Mouse (Mus musculus) forebrain, embryonic 15.5 days (tissue): ENCODE measurements around the gene Gstz1. TPM values are rescaled to one million over a fixed set of nuclear protein-coding genes. Genes with fewer than 3 reads are reported as not detected.
A peak's percentile ranks its signal among the peaks of the same experiment; 100 is the strongest.
"Not testable (repeated sequence)": the region's sequence is repeated elsewhere in the genome, so short reads cannot be mapped to it uniquely, and the experiment has no call there.

Source experiments
- ATAC-seq: fragments of 200-750 bp; cut with Nextera tagmentation; replicated peaks from 2 replicates; pipeline ENCODE4 v1.8.0; 2017; ENCODE audit warnings: mild to moderate bottlenecking, moderate TSS enrichment, moderate library complexity
- H3K27ac ChIP-seq: fragments of 300-500 bp; sonication (generic); replicated peaks from 2 replicates; pipeline ENCODE4 v1.5.1; 2015; ENCODE audit warnings: mild to moderate bottlenecking, inconsistent platforms
- H3K27me3 ChIP-seq: fragments of 300-500 bp; sonication (generic); 2 replicates; pipeline ENCODE4 v1.6.1; 2015; ENCODE audit warnings: inconsistent platforms
- H3K36me3 ChIP-seq: fragments of 300-500 bp; sonication (generic); 2 replicates; pipeline ENCODE4 v1.6.1; 2015; ENCODE audit warnings: mild to moderate bottlenecking, inconsistent platforms
- H3K4me1 ChIP-seq: fragments of 300-500 bp; sonication (generic); 2 replicates; pipeline ENCODE4 v1.6.1; 2015; ENCODE audit warnings: inconsistent platforms
- H3K4me2 ChIP-seq: fragments of 300-500 bp; sonication (generic); replicated peaks from 2 replicates; pipeline ENCODE4 v1.6.1; 2015; ENCODE audit warnings: mild to moderate bottlenecking, inconsistent platforms
- H3K4me3 ChIP-seq: fragments of 300-500 bp; sonication (generic); 2 replicates; pipeline ENCODE4 v1.5.1; 2015; ENCODE audit warnings: mild to moderate bottlenecking, inconsistent platforms
- H3K9ac ChIP-seq: fragments of 300-500 bp; sonication (generic); replicated peaks from 2 replicates; pipeline ENCODE4 v1.6.1; 2015; ENCODE audit warnings: mild to moderate bottlenecking, inconsistent platforms
- H3K9me3 ChIP-seq: fragments of 300-500 bp; sonication (generic); 2 replicates; pipeline ENCODE4 v1.6.1; 2016; ENCODE audit warnings: inconsistent platforms
- WGBS: fragments of 180-500 bp; shearing (Covaris S2); methylation state at CpG from one replicate; pipeline ENCODE4 v1.1.7; 2015; ENCODE audit warnings: mixed read lengths; 5-methylcytosine and 5-hydroxymethylcytosine counted together
- polyA plus RNA-seq: library from polyadenylated mRNA; unstranded; fragments of >200 nt; fragmentation: Nextera tagmentation; extraction: Ambion mirVana; gene quantifications from 2 replicates; pipeline ENCODE4 v1.2.1, GENCODE M21; 2015

Gene Gstz1
- polyA plus RNA-seq, 1 experiment from 2014 or later: 26.8 TPM

DNA sequence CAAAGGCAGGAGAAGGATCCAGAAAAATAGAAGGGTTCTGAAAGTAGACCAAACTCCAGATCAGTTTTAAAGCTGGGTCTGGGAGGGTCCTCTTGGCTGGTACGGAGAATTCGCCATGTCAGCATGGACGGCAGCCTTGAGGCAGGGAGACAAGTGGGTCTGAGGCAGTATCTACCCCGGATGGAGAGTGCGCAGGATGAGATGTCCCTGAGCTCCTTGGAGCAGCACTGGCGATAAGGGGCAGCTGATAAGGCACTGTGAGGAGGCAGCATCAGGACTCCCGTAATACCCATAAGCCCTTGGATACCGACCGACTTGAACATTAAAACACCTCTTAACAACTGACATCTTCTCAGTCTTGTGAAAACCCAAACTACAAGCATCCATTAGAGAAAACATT lies 14.2 kb upstream of the Gstz1 start:
- H3K4me2 ChIP-seq: no peak overlapping the region
- H3K36me3 ChIP-seq: peaks cover 12% of the 10 kb centered on the region; the same call in 1 of the 2 replicates
- no peaks in the 10 kb centered on the region for H3K27me3 ChIP-seq
- H3K27ac ChIP-seq: no peak overlapping the region
- H3K4me3 ChIP-seq: no peak overlapping the region
- WGBS: 96% methylated on average over 9 of the region's 9 CpGs
- no peaks in the 10 kb centered on the region for H3K9me3 ChIP-seq
- no peak for ATAC-seq
- no peak overlapping the region for H3K9ac ChIP-seq
- 0 out of 2 replicates have a peak, but pooled peaks cover 1% of the 10 kb centered on the region for H3K4me1 ChIP-seq

DNA sequence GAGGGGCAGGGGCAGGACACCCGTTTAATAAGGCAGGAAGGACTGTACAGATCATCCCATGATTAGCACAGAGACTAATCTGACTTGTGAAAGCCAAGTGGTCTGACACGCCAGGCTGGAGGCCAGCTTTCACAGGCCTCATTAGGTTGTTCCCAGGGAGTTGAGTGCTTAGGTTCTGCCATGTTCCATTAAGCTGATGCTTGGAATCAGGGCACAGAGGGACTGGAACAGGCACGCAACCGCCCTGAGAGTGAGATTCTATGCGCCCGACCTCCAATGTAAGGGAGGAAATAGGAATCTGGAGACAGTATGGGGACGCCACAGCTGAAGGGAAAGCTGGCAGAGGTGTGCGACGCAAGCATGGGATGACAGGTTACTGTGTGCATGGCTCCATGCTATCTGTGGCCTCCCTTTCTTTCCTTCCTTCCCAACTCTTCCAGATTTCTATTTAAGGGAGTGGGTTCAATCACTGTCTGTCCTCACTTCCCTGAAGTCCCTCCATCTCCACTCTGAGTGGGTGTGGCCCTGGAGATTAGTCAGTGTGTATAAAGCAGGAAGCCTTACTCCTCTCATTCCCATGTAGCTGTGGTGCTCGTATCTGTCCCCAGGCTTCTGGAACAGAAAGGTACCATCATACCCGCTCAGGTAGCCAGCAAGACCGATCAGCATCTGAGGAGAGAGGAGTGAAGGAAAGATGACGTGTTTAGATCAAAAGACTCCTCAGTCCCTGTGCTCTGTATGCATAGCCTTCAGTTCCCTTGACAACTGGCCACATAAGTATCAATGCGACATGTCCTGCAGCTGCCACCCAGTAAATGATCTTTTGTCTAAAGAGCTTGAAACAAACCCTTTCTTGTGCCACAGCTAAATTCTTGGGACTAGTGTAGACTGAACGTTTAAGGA lies 9.3 kb upstream of the Gstz1 start:
- Histone ChIP-seq H3K4me2 (no peak overlapping the region), H3K36me3 (no peaks in the 10 kb centered on the region), H3K4me1 (0 out of 2 replicates have a peak, but pooled peaks cover 4% of the 10 kb centered on the region), H3K9me3 (no peaks in the 10 kb centered on the region), H3K27ac (peak overlapping the region; percentile 6), H3K9ac (no peak overlapping the region), H3K4me3 (no peak overlapping the region), H3K27me3 (no peaks in the 10 kb centered on the region)
- ATAC-seq: 0 out of 2 replicates have a peak, but pooled peaks have one; percentile 57
- 67% methylated on average over 15 of the region's 15 CpGs for WGBS

DNA sequence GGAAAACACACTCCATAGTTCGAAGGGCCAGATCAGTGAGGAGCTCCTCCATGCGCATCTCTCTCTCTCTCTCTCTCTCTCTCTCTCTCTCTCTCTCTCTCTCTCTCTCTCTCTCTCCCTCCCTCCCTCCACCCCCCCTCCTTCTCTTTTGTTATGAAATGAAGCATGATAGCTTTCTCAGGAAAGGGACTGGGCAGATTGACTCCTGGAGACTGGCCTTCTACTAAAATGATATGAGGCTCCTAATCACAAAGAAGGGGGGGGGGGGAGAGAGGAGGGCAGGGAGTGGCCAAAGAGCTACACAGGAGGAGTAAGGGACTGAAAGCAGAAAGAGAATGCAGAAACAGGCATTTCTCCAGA lies 8.6 kb upstream of the Gstz1 start:
- no peaks in the 10 kb centered on the region for H3K36me3 ChIP-seq
- H3K4me2 ChIP-seq: no peak overlapping the region
- no peaks in the 10 kb centered on the region for H3K9me3 ChIP-seq
- WGBS: 21% methylated on average over 2 of the region's 2 CpGs
- H3K4me1 ChIP-seq: 0 out of 2 replicates have a peak, but pooled peaks cover 4% of the 10 kb centered on the region
- no peak for ATAC-seq
- no peak overlapping the region for H3K9ac ChIP-seq
- no peaks in the 10 kb centered on the region for H3K27me3 ChIP-seq
- H3K27ac ChIP-seq: peak overlapping the region; percentile 6
- H3K4me3 ChIP-seq: no peak overlapping the region

DNA sequence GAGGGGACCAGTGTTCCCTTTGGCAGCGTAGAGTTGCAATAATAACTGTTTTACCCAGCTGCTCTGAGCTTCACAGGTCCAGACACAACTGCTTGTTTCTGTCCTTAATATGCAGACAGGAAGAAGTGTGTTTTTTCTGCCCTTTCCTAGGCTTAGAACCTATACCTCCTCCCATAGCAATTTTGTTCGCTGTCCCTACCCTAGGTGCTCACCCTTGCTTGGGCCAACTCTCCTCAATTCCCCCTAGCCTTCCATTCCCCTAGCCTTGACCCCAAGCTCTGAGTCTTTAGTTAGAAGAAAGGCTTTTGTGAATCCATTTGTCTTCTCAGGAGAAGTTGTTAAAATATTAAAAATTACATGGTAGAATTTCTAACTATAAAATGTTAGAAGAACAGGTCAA lies 8.2 kb upstream of the Gstz1 start:
- no peaks in the 10 kb centered on the region for H3K36me3 ChIP-seq
- H3K9me3 ChIP-seq: no peaks in the 10 kb centered on the region
- no peak overlapping the region for H3K9ac ChIP-seq
- 0 out of 2 replicates have a peak, but pooled peaks cover 4% of the 10 kb centered on the region for H3K4me1 ChIP-seq
- no peak for ATAC-seq
- no peak overlapping the region for H3K4me2 ChIP-seq
- H3K4me3 ChIP-seq: no peak overlapping the region
- H3K27me3 ChIP-seq: no peaks in the 10 kb centered on the region
- 0 out of 2 replicates have a peak overlapping the region, but pooled peaks have one; percentile 52 for H3K27ac ChIP-seq
- 48% methylated on average over 2 of the region's 2 CpGs for WGBS

DNA sequence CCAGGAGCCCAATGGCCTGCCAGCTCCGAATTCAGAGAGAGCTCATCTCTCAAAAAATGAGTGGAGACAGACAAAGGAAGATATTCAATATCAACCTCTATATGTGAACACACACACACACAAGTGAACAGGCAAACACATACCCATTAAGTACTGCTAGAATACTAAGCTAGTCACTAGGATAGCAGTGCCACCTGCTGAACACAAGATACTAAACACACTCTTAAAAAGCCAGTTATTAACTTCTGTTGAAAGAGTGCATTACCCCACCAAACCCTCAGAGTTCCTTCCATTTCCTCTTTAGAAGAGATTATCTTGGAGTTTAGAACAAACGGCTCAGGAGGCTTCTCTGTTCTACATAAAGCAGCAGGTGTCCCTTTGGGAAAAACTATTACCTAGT lies 4.8 kb upstream of the Gstz1 start:
- Histone ChIP-seq H3K9me3 (no peaks in the 10 kb centered on the region), H3K4me2 (no peak overlapping the region), H3K4me3 (no peak overlapping the region), H3K27ac (no peak overlapping the region), H3K4me1 (peaks cover 18% of the 10 kb centered on the region), H3K36me3 (no peaks in the 10 kb centered on the region), H3K27me3 (no peaks in the 10 kb centered on the region), H3K9ac (no peak overlapping the region)
- 79% methylated on average over 2 of the region's 2 CpGs for WGBS
- ATAC-seq: no peak

DNA sequence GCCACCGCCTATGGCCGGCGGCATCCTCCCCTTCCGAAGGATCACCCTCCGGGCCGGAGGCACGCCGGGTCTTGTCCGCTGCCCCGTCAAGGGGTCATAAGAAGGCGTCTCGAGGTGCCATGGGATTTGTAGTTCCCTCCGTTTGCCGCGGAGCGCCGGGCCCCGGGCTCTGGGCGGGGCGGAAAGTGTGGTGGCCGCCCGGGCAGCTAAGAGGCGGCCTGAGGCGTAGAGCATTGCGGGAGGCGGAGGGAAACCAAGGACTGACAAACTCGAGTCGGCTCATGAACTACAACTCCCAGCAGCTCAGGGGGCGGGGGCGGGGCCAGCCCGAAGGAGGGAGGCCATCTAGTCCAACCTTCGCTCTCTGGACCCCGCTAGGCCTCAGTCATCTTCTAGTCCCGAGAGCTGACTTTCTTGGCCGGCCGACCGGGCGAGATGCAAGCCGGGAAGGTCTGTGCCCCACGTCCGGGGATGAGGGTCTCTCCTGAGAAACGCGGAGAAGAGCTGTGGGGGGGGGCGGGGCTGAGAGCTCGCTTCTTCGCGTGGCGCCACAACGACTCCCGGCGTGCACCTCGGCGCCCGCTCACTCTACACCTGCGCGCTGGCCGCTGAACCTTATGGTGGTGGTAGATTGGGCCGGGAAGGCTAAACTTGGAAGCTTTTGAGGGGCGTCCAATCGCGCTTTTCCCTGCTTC lies 577 bp downstream of the Gstz1 start, which contains the start of gene Pomt2:
TSS of gene Pomt2 (minus strand) at position 574 of the 695 bp plus-strand sequence.
- ATAC-seq: peak; percentile 97
- peak within 1 kb of the TSS; percentile 67 for H3K4me2 ChIP-seq
- peak within 1 kb of the TSS; percentile 82 for H3K4me3 ChIP-seq
- H3K4me1 ChIP-seq: peaks cover 22% of the 10 kb centered on the region
- H3K27ac ChIP-seq: peak within 1 kb of the TSS; percentile 97
- peak within 1 kb of the TSS; percentile 86 for H3K9ac ChIP-seq
- H3K27me3 ChIP-seq: no peaks in the 10 kb centered on the region
- H3K9me3 ChIP-seq: no peaks in the 10 kb centered on the region
- H3K36me3 ChIP-seq: no peaks in the 10 kb centered on the region
- WGBS: under 1% methylated on average over 61 of the region's 61 CpGs

DNA sequence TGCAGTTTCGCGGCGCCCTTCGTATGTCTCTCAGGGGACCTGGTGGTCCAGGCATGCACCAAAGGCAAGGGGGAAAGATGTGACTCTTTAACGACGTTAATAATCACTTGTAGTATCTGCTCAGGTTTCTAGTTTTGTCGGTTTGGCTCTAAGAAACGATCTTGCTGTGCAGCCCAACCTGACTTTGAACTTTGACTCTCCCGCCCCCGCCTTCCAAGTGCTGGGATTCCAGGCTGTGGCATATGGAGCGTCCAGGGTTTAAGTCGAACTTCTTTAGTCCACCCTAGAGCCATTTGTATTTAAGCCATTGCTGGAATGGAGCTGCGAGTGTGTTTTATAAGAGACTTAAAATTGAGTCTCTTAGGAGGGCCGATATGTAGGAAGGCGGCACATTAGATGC lies 1.2 kb downstream of the Gstz1 start:
- Histone ChIP-seq H3K4me1 (peaks cover 22% of the 10 kb centered on the region), H3K27ac (peak overlapping the region; percentile 97), H3K27me3 (no peaks in the 10 kb centered on the region), H3K4me2 (peak overlapping the region; percentile 67), H3K36me3 (no peaks in the 10 kb centered on the region), H3K9me3 (no peaks in the 10 kb centered on the region), H3K9ac (peak overlapping the region; percentile 86), H3K4me3 (peak overlapping the region; percentile 82)
- no peak for ATAC-seq
- WGBS: 12% methylated on average over 15 of the region's 15 CpGs

DNA sequence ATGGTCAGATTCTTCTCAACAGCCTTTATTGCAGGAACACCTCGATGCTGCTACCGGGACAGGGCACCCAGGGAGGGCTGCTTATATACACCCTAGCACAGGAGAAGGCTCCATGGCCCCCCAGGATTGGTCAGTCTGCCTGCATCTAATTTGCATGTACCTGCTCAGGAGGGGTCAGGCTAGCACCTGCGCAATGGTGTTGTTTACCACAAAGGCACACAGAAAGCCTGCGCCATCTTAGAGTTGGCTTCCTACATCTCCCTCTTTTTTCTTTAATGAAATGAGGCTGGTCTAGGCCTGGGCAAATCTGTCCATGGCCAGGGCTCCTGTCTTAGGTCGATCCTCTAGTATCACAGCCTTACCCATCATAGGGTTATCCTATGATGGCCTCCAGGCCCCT lies 2.5 kb downstream of the Gstz1 start:
- H3K4me1 ChIP-seq: peaks cover 22% of the 10 kb centered on the region
- no peaks in the 10 kb centered on the region for H3K36me3 ChIP-seq
- H3K27ac ChIP-seq: no peak overlapping the region
- no peaks in the 10 kb centered on the region for H3K9me3 ChIP-seq
- ATAC-seq: no peak
- H3K27me3 ChIP-seq: no peaks in the 10 kb centered on the region
- WGBS: 99% methylated on average over 5 of the region's 5 CpGs
- H3K4me2 ChIP-seq: no peak overlapping the region
- no peak overlapping the region for H3K4me3 ChIP-seq
- no peak overlapping the region for H3K9ac ChIP-seq

DNA sequence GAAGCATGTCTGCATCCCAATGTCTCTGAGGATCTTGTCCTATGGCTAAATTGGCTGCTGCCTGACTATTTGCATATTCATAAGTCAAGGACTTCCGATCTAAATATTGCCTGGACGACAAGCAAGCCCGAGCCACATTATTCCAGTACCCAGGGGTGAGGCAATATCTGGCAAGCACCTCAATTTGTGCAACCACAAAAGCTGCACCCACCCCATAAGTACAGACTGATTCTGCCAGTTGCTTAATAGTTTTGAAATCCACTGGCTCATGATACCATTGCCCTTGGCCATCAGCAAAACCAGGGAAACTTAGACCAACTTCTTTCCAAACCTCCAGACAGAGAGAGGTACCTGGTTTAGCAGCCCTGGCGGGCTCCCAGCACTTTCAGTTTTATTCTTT lies 7.5 kb downstream of the Gstz1 start:
- not testable (repeated sequence) for H3K27ac ChIP-seq, H3K4me3 ChIP-seq, H3K4me2 ChIP-seq, H3K36me3 ChIP-seq, H3K9ac ChIP-seq, ATAC-seq, H3K9me3 ChIP-seq, H3K27me3 ChIP-seq, H3K4me1 ChIP-seq
- WGBS: 86% methylated on average over 4 of the region's 4 CpGs

DNA sequence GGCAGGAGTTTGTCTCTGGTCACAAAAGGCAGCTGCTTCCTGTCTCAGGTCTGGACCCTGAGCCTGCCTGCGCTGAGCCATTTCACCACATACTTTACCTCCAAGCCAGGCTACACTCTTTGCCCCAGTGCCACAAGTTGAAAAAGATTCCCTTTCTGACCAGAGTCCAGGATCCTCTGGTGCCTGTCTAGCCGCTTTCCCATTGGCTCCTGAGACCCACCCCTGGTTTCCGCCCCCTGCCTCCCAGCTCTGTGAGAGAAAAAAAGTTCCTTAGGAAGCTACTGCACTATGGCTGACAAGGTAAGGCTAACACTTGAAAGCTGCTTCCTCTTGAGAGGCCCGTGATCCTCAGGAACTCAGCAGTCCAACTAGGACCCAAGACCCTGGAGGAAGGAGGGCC lies 10.4 kb downstream of the Gstz1 start:
- H3K27ac ChIP-seq: no peak overlapping the region
- WGBS: 66% methylated on average over 4 of the region's 4 CpGs
- no peak for ATAC-seq
- H3K27me3 ChIP-seq: no peaks in the 10 kb centered on the region
- no peak overlapping the region for H3K4me3 ChIP-seq
- H3K9me3 ChIP-seq: no peaks in the 10 kb centered on the region
- peaks cover 4% of the 10 kb centered on the region; the same call in 1 of the 2 replicates for H3K36me3 ChIP-seq
- no peak overlapping the region for H3K4me2 ChIP-seq
- H3K9ac ChIP-seq: no peak overlapping the region
- H3K4me1 ChIP-seq: no peaks in the 10 kb centered on the region

DNA sequence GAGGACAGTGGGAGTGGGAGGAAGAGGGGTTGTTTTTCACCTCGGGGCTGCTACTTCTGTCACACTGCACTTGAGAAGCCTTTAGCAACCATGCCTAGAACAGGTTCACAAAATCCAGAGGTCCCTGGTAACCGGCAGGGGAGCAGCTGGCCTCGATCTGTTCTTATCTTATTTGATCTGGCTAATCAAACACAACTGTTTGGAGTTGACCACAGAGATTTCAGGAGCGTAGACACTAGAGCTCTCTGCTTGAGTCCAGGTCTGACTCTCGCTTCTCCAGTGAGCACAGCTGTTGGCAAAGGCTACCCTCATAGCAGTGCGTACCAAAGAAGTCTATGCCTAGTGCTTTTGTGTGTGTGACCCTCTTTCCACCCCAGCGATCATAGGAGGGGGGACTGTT lies 11.1 kb downstream of the Gstz1 start:
- 84% methylated on average over 7 of the region's 7 CpGs for WGBS
- no peak for ATAC-seq
- no peaks in the 10 kb centered on the region for H3K4me1 ChIP-seq

DNA sequence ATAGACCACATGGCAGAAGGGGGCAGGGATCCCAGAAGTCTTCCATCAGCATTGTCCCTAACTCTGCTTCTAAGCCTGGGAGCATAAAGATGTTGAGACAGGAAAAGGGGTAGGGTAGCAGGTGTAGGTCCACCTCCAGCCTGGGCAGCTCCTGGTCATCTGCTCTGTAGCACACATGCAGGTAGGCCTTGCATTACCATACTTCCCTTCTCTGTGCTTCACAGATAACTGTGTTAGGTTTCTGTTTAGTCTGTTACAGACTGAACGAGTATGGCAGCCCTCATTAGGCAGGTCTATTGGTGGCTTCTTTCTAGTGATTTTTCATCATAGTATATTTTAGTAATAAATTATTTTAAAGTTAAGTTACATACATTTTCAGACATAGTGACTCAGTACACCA lies 13.3 kb downstream of the Gstz1 start:
- Histone ChIP-seq H3K9ac (no peak overlapping the region), H3K9me3 (no peaks in the 10 kb centered on the region), H3K27ac (no peak overlapping the region), H3K4me1 (no peaks in the 10 kb centered on the region), H3K4me2 (no peak overlapping the region), H3K36me3 (peaks cover 3% of the 10 kb centered on the region; the same call in 1 of the 2 replicates), H3K27me3 (no peaks in the 10 kb centered on the region), H3K4me3 (no peak overlapping the region)
- 86% methylated on average over 1 of the region's 1 CpGs for WGBS
- ATAC-seq: no peak

More for the DNA sequence above, 11.1 kb downstream of the Gstz1 start:
- H3K27ac ChIP-seq: no peak overlapping the region
- H3K36me3 ChIP-seq: peaks cover 4% of the 10 kb centered on the region; the same call in 1 of the 2 replicates
- H3K4me3 ChIP-seq: no peak overlapping the region
- no peaks in the 10 kb centered on the region for H3K9me3 ChIP-seq
- H3K9ac ChIP-seq: no peak overlapping the region
- no peaks in the 10 kb centered on the region for H3K27me3 ChIP-seq
- H3K4me2 ChIP-seq: no peak overlapping the region
